Mouse (Mus musculus) CH12.LX (cell line): ENCODE measurements around the gene Zmynd19. TPM values are rescaled to one million over a fixed set of nuclear protein-coding genes. Genes with fewer than 3 reads are reported as not detected.

Experiments used
- DNase-seq: peaks from one replicate; pipeline ENCODE4 v3.0.0-alpha.2; 2013; ENCODE audit errors: extremely low read depth
- H3K27ac ChIP-seq: 2 replicates; pipeline ENCODE4 v1.5.1; 2012; ENCODE audit warnings: low read depth, mild to moderate bottlenecking, control low read depth, moderate library complexity; ENCODE audit not compliant: insufficient read depth
- H3K27me3 ChIP-seq: replicated peaks from 2 replicates; pipeline ENCODE3; 2012; ENCODE audit warnings: inconsistent platforms
- H3K36me3 ChIP-seq, 2 experiments: replicated peaks in 1 of 2; 2 replicates each; pipeline versions ENCODE3 to v1.6.1; 2012; ENCODE audit warnings: inconsistent platforms in 1 of 2, low read length in 1 of 2, mild to moderate bottlenecking in 1 of 2, mixed read lengths in 1 of 2, moderate library complexity in 1 of 2; ENCODE audit not compliant: control insufficient read depth in 1 of 2, insufficient read depth in 1 of 2
- H3K4me1 ChIP-seq, 2 experiments: 2 replicates each; pipeline ENCODE4 v1.6.1; 2012; ENCODE audit warnings: inconsistent platforms in 1 of 2, moderate library complexity in 1 of 2; ENCODE audit not compliant: insufficient read depth in 2 of 2, control insufficient read depth in 1 of 2
- H3K4me2 ChIP-seq: 2 replicates; pipeline ENCODE4 v1.6.1; 2012; ENCODE audit warnings: low read depth, mild to moderate bottlenecking, control low read depth; ENCODE audit not compliant: poor library complexity, insufficient read depth, severe bottlenecking
- H3K4me3 ChIP-seq, 3 experiments: fragments of 150-350 bp in 1 of 3; sonication (generic) in 1 of 3; replicated peaks in 1 of 3; 2 replicates each; pipeline versions ENCODE3 to v1.5.1; 2011 to 2012; ENCODE audit warnings: low read depth in 2 of 3, low read length in 2 of 3, mild to moderate bottlenecking in 2 of 3, moderate library complexity in 2 of 3, control low read depth in 1 of 3, improper control_type of control experiment in 1 of 3, inconsistent platforms in 1 of 3, mixed read lengths in 1 of 3; ENCODE audit not compliant: poor library complexity in 1 of 3
- H3K79me2 ChIP-seq: replicated peaks from 2 replicates; pipeline ENCODE4 v1.6.1; 2012; ENCODE audit warnings: mild to moderate bottlenecking, moderate library complexity; ENCODE audit not compliant: control insufficient read depth, poor library complexity, insufficient read depth, severe bottlenecking; ENCODE audit errors: extremely low read depth
- H3K9ac ChIP-seq: 2 replicates; pipeline ENCODE4 v1.6.1; 2012; ENCODE audit warnings: low read depth, mild to moderate bottlenecking, control low read depth, moderate library complexity; ENCODE audit not compliant: insufficient read depth
- H3K9me3 ChIP-seq: replicated peaks from 2 replicates; pipeline ENCODE3; 2012; ENCODE audit warnings: low read length, inconsistent platforms, mixed read lengths
- BHLHE40 ChIP-seq: IDR thresholded peaks from 2 replicates; pipeline ENCODE4 v1.6.1; 2011; ENCODE audit warnings: mild to moderate bottlenecking, low read depth, low read length, improper control_type of control experiment
- CHD1 ChIP-seq: IDR thresholded peaks from 2 replicates; pipeline ENCODE4 v1.6.1; 2012; ENCODE audit warnings: low read depth, low read length, improper control_type of control experiment, inconsistent platforms
- E2F4 ChIP-seq: IDR thresholded peaks from 2 replicates; pipeline ENCODE4 v1.6.1; 2011; ENCODE audit warnings: low read depth, low read length, improper control_type of control experiment; ENCODE audit not compliant: insufficient replicate concordance
- ELF1 ChIP-seq: IDR thresholded peaks from 2 replicates; pipeline ENCODE4 v1.6.1; 2014; ENCODE audit warnings: low read depth, mild to moderate bottlenecking, inconsistent platforms, low read length, improper control_type of control experiment
- EP300 ChIP-seq: IDR thresholded peaks from 2 replicates; pipeline ENCODE4 v1.6.1; 2011; ENCODE audit warnings: low read length, improper control_type of control experiment
- ETS1 ChIP-seq: conservative IDR thresholded peaks from 2 replicates; pipeline ENCODE4 v1.6.1; 2012; ENCODE audit warnings: low read depth, mild to moderate bottlenecking, inconsistent platforms, low read length, improper control_type of control experiment, moderate library complexity
- GABPA ChIP-seq: IDR thresholded peaks from 2 replicates; pipeline ENCODE4 v1.6.1; 2012; ENCODE audit warnings: low read depth, low read length, improper control_type of control experiment, inconsistent platforms; ENCODE audit not compliant: insufficient replicate concordance
- HCFC1 ChIP-seq: IDR thresholded peaks from 2 replicates; pipeline ENCODE4 v1.6.1; 2012; ENCODE audit warnings: low read depth, mild to moderate bottlenecking, inconsistent platforms, low read length, improper control_type of control experiment
- IRF4 ChIP-seq: IDR thresholded peaks from 2 replicates; pipeline ENCODE4 v1.6.1; 2014; ENCODE audit warnings: low read depth, mild to moderate bottlenecking, inconsistent platforms, low read length, improper control_type of control experiment
- JUND ChIP-seq: conservative IDR thresholded peaks from 2 replicates; pipeline ENCODE4 v1.6.1; 2011; ENCODE audit warnings: low read depth, low read length, improper control_type of control experiment
- KAT2A ChIP-seq: IDR thresholded peaks from 2 replicates; pipeline ENCODE4 v1.6.1; 2012; ENCODE audit warnings: low read length, improper control_type of control experiment, inconsistent platforms; ENCODE audit not compliant: insufficient replicate concordance
- MAFK ChIP-seq: IDR thresholded peaks from 2 replicates; pipeline ENCODE4 v1.6.1; 2011; ENCODE audit warnings: low read length, improper control_type of control experiment; ENCODE audit not compliant: insufficient replicate concordance
- MAX ChIP-seq: IDR thresholded peaks from 2 replicates; pipeline ENCODE4 v1.6.1; 2011; ENCODE audit warnings: low read length, improper control_type of control experiment
- MAZ ChIP-seq: IDR thresholded peaks from 2 replicates; pipeline ENCODE4 v1.6.1; 2012; ENCODE audit warnings: low read depth, mild to moderate bottlenecking, inconsistent platforms, low read length, improper control_type of control experiment, moderate library complexity
- MEF2A ChIP-seq: IDR thresholded peaks from 2 replicates; pipeline ENCODE4 v1.6.1; 2014; ENCODE audit warnings: low read depth, mild to moderate bottlenecking, inconsistent platforms, low read length, improper control_type of control experiment, borderline replicate concordance
- MXI1 ChIP-seq: IDR thresholded peaks from 2 replicates; pipeline ENCODE4 v1.6.1; 2011; ENCODE audit warnings: mild to moderate bottlenecking, low read depth, low read length, improper control_type of control experiment
- NELFE ChIP-seq: IDR thresholded peaks from 2 replicates; pipeline ENCODE4 v1.6.1; 2011; ENCODE audit warnings: low read depth, low read length, improper control_type of control experiment
- PAX5 ChIP-seq: IDR thresholded peaks from 2 replicates; pipeline ENCODE4 v1.6.1; 2012; ENCODE audit warnings: low read length, inconsistent platforms, mixed read lengths
- POLR2A ChIP-seq: IDR thresholded peaks from 2 replicates; pipeline ENCODE4 v1.6.1; 2011; ENCODE audit warnings: low read depth, mild to moderate bottlenecking, improper control_type of control experiment, low read length
- POLR2AphosphoS2 ChIP-seq: IDR thresholded peaks from 2 replicates; pipeline ENCODE4 v1.6.1; 2011; ENCODE audit warnings: low read depth, low read length, improper control_type of control experiment
- RCOR1 ChIP-seq: conservative IDR thresholded peaks from 2 replicates; pipeline ENCODE4 v1.6.1; 2012; ENCODE audit warnings: low read depth, mild to moderate bottlenecking, inconsistent platforms, low read length, improper control_type of control experiment
- SIN3A ChIP-seq: IDR thresholded peaks from 2 replicates; pipeline ENCODE4 v1.6.1; 2012; ENCODE audit warnings: low read length, improper control_type of control experiment, inconsistent platforms
- SMC3 ChIP-seq: IDR thresholded peaks from 2 replicates; pipeline ENCODE4 v1.6.1; 2011; ENCODE audit warnings: low read depth, low read length, improper control_type of control experiment
- TBP ChIP-seq: conservative IDR thresholded peaks from 2 replicates; pipeline ENCODE4 v1.6.1; 2011; ENCODE audit warnings: low read depth, low read length, improper control_type of control experiment
- TCF12 ChIP-seq: IDR thresholded peaks from 2 replicates; pipeline ENCODE4 v1.6.1; 2014; ENCODE audit warnings: low read depth, mild to moderate bottlenecking, inconsistent platforms, low read length, improper control_type of control experiment
- UBTF ChIP-seq: IDR thresholded peaks from 2 replicates; pipeline ENCODE4 v1.6.1; 2012; ENCODE audit warnings: low read depth, mild to moderate bottlenecking, inconsistent platforms, low read length, improper control_type of control experiment, moderate library complexity
- USF2 ChIP-seq: conservative IDR thresholded peaks from 2 replicates; pipeline ENCODE4 v1.6.1; 2011; ENCODE audit warnings: low read depth, low read length, improper control_type of control experiment
- ZKSCAN1 ChIP-seq: IDR thresholded peaks from 2 replicates; pipeline ENCODE4 v1.6.1; 2012; ENCODE audit warnings: low read depth, inconsistent platforms, low read length, improper control_type of control experiment, borderline replicate concordance
- ZMIZ1 ChIP-seq: IDR thresholded peaks from 2 replicates; pipeline ENCODE4 v1.6.1; 2012; ENCODE audit warnings: low read depth, mild to moderate bottlenecking, inconsistent platforms, low read length, improper control_type of control experiment
- dilution Hi-C: fragments of 300-500 bp; cut with MboI; formaldehyde crosslinking; loops from 2 replicates; pipeline ENCODE4 v1.14.3; 2020; ENCODE audit warnings: low sequenced_read_pairs; ENCODE audit not compliant: extremely low pct_unique_long_range_greater_than_20kb, extremely low pct_ligation_motif_present
- in situ Hi-C: fragments of 300-500 bp; cut with MboI; formaldehyde crosslinking; loops from 3 replicates; pipeline ENCODE4 v1.14.3; 2019; ENCODE audit warnings: low sequenced_read_pairs, low pct_ligation_motif_present, low pct_unique_long_range_greater_than_20kb, mixed read lengths
- polyA plus RNA-seq: library from polyadenylated mRNA; unstranded; fragments of >175 nt; gene quantifications from 2 replicates; pipeline ENCODE4 v1.2.1, GENCODE M21; 2012; ENCODE audit warnings: low read depth; ENCODE audit not compliant: insufficient read length
- total RNA-seq, 2 experiments: library from RNA; depleted of rRNA; stranded (reverse); fragments of 300-350 nt in 1 of 2; fragments of >200 nt in 1 of 2; gene quantifications; 2 replicates each; pipeline ENCODE4 v1.2.3; 2012 to 2014

Gene Zmynd19
- total and polyA plus RNA-seq, 3 experiments, result 40.9 to 70.2 (median 41.6) TPM

GRCm38 (mm10) chr2:24914762-24915161, 34.8 kb upstream of the Zmynd19 start:
- Histone ChIP-seq H3K9me3 (no peaks in the 10 kb centered on the region), H3K79me2 (peaks cover 42% of the 10 kb centered on the region), H3K4me2 (no peak overlapping the region), H3K4me1 (peaks cover 0 to 30% of the 10 kb centered on the region in 2 experiments; a peak in 3 of 4 replicates), H3K27ac (no peak overlapping the region), H3K4me3 (no peak overlapping the region), H3K9ac (no peak overlapping the region), H3K27me3 (no peaks in the 10 kb centered on the region), H3K36me3 (peaks cover 0 to 18% of the 10 kb centered on the region in 2 experiments)
- DNase-seq, result no peak
- TF ChIP-seq TBP (0 out of 2 replicates have a peak, but pooled peaks have one; percentile 41), MXI1 (no peak), ETS1 (no peak)
- in situ Hi-C loops, result no loop called here
- dilution Hi-C loops, result no loop called here

- Histone ChIP-seq H3K79me2 (peaks cover 36% of the 10 kb centered on the region), H3K4me3 (peak within 1 kb of the TSS; percentile 80 to 89 (median 86)), H3K9me3 (no peaks in the 10 kb centered on the region), H3K36me3 (peaks cover 0 to 7% of the 10 kb centered on the region in 2 experiments), H3K27me3 (no peaks in the 10 kb centered on the region), H3K4me1 (peaks cover 0 to 15% of the 10 kb centered on the region in 2 experiments; a peak in 3 of 4 replicates), H3K27ac (no peak within 1 kb of the TSS), H3K4me2 (peak within 1 kb of the TSS; percentile 54), H3K9ac (peak within 1 kb of the TSS; percentile 96)
- dilution Hi-C loops (no loop called here), in situ Hi-C loops (no loop called here)
- peak; percentile 89 for DNase-seq
- TF ChIP-seq HCFC1 (peak; percentile 74), TCF12 (peak; percentile 98), ETS1 (no peak), MAX (peak; percentile 32; the same call in 1 of the 2 replicates), MAZ (peak; percentile 55; the same call in 1 of the 2 replicates), ZKSCAN1 (no peak), CHD1 (peak; percentile 80; the same call in 1 of the 2 replicates), RCOR1 (0 out of 2 replicates have a peak, but pooled peaks have one; percentile 68), USF2 (no peak), SIN3A (peak; percentile 88), IRF4 (0 out of 2 replicates have a peak, but pooled peaks have one; percentile 12), E2F4 (no peak), EP300 (no peak), POLR2AphosphoS2 (peak; percentile 83; the same call in 1 of the 2 replicates), MXI1 (peak; percentile 76), SMC3 (no peak), JUND (no peak), UBTF (0 out of 2 replicates have a peak, but pooled peaks have one; percentile 15), TBP (peak; percentile 91), PAX5 (no peak), MAFK (no peak), NELFE (peak; percentile 99), POLR2A (peak; percentile 99), ELF1 (peak; percentile 62; the same call in 1 of the 2 replicates), MEF2A (peak; percentile 41; the same call in 1 of the 2 replicates), ZMIZ1 (peak; percentile 89), KAT2A (peak; percentile 78; the same call in 1 of the 2 replicates), BHLHE40 (peak; percentile 58), GABPA (no peak; the same call in 1 of the 2 replicates)
Observed at GRCm38 (mm10) chr2:24918930-24919838, 30.4 kb upstream of the Zmynd19 start, which contains the start of gene Ehmt1. TSS of gene Ehmt1 (minus strand) at chr2:24919614.
